Mouse (Mus musculus) bone marrow, adult 2 months (tissue): ENCODE data around the gene Rab30.

Source experiments
- CTCF ChIP-seq: fragments of 200-500 bp; IDR thresholded peaks from 2 replicates; pipeline ENCODE4 v1.5.1; 2011; ENCODE audit warnings: low read length, control low read depth; ENCODE audit not compliant: control insufficient read depth, insufficient read depth
- POLR2A ChIP-seq: fragments of 200-500 bp; IDR thresholded peaks from 2 replicates; pipeline ENCODE4 v1.6.1; 2011; ENCODE audit warnings: low read depth, mild to moderate bottlenecking, control low read depth, low read length, borderline replicate concordance; ENCODE audit not compliant: control insufficient read depth

DNA sequence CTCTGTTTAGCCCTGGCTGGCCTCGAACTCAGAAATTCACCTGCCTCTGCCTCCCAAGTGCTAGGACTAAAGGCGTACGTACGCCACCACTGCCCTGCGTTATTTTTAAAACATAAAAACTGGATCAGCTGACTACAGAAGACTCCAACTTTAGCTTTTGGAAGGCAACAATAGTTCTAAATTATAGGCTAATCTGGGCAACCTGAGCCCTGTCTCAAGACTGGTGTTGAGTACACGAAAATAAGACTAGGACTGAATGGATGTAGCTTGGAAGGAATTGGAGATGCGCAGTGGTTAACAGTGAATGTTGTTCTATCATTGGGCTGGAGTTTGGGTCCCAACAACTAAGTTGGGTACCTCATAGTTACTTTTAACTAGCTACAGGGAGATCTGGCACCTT is 9.3 kb upstream of the Rab30 start:
- TF ChIP-seq CTCF (no peak), POLR2A (no peak)
